Mouse (Mus musculus) forebrain, embryonic 11.5 days (tissue): ENCODE results near the gene Ptpn3. TPM values are rescaled to one million over a fixed set of nuclear protein-coding genes. Genes with fewer than 3 reads are reported as not detected.

Source experiments
- ATAC-seq: fragments of 200-750 bp; cut with Nextera tagmentation; replicated peaks from 2 replicates; pipeline ENCODE4 v1.8.0; 2017; ENCODE audit warnings: moderate TSS enrichment; ENCODE audit not compliant: low FRiP score
- DNase-seq: peaks from one replicate; pipeline ENCODE4 v3.0.0-alpha.2; 2017; ENCODE audit warnings: low spot score
- H3K27ac ChIP-seq: fragments of 300-500 bp; sonication (generic); 2 replicates; pipeline ENCODE4 v1.5.1; 2014; ENCODE audit warnings: low read depth, low read length
- H3K27me3 ChIP-seq: fragments of 300-500 bp; sonication (generic); 2 replicates; pipeline ENCODE4 v1.6.1; 2014; ENCODE audit warnings: mild to moderate bottlenecking, low read length, mixed read lengths; ENCODE audit not compliant: control insufficient read depth, insufficient read depth
- H3K36me3 ChIP-seq: fragments of 300-500 bp; sonication (generic); 2 replicates; pipeline ENCODE4 v1.6.1; 2014; ENCODE audit warnings: mild to moderate bottlenecking, low read length, moderate library complexity, mixed read lengths; ENCODE audit not compliant: control insufficient read depth, insufficient read depth
- H3K4me1 ChIP-seq: fragments of 300-500 bp; sonication (generic); replicated peaks from 2 replicates; pipeline ENCODE4 v1.6.1; 2014; ENCODE audit warnings: low read length, mixed read lengths; ENCODE audit not compliant: control insufficient read depth, insufficient read depth
- H3K4me2 ChIP-seq: fragments of 300-500 bp; sonication (generic); 2 replicates; pipeline ENCODE4 v1.6.1; 2014; ENCODE audit warnings: low read depth, mild to moderate bottlenecking, low read length, moderate library complexity, mixed read lengths; ENCODE audit not compliant: severe bottlenecking
- H3K4me3 ChIP-seq: fragments of 300-500 bp; sonication (generic); 2 replicates; pipeline ENCODE4 v1.5.1; 2014; ENCODE audit warnings: low read depth, low read length
- H3K9ac ChIP-seq: fragments of 300-500 bp; sonication (generic); 2 replicates; pipeline ENCODE4 v1.6.1; 2014; ENCODE audit warnings: low read length
- H3K9me3 ChIP-seq: fragments of 300-500 bp; sonication (generic); 2 replicates; pipeline ENCODE4 v1.6.1; 2016; ENCODE audit warnings: low read length, mixed read lengths; ENCODE audit not compliant: control insufficient read depth
- WGBS: fragments of 180-500 bp; shearing (Covaris S2); extraction: QIAGEN DNeasy Blood & Tissue Kit; methylation state at CpG from one replicate; pipeline ENCODE4 v1.1.7; 2014; 5-methylcytosine and 5-hydroxymethylcytosine counted together
- polyA plus RNA-seq: library from polyadenylated mRNA; unstranded; fragments of >200 nt; fragmentation: Nextera tagmentation; extraction: Ambion mirVana; gene quantifications from 2 replicates; pipeline ENCODE4 v1.2.1, GENCODE M21; 2014

Ptpn3 gene
- polyA plus RNA-seq, 1 experiment from 2014 or later: 0.81 TPM

- WGBS: 90% methylated on average over 1 of the region's 1 CpGs
- Histone ChIP-seq H3K4me1 (peaks cover 2% of the 10 kb centered on the region; the same call in 1 of the 2 replicates), H3K27ac (no peak overlapping the region; the same call in 1 of the 2 replicates), H3K9me3 (no peaks in the 10 kb centered on the region), H3K27me3 (no peaks in the 10 kb centered on the region), H3K4me3 (no peak overlapping the region), H3K36me3 (no peaks in the 10 kb centered on the region), H3K4me2 (no peak overlapping the region), H3K9ac (no peak overlapping the region)
- DNase-seq (no peak), ATAC-seq (no peak)
Measured at GRCm38 (mm10) chr4:57168277-57168676, 133.4 kb downstream of the Ptpn3 start.

- H3K4me3 ChIP-seq: no peak overlapping the region
- H3K4me1 ChIP-seq: peaks cover 7% of the 10 kb centered on the region; the same call in 1 of the 2 replicates
- H3K9me3 ChIP-seq: no peaks in the 10 kb centered on the region
- H3K27me3 ChIP-seq: no peaks in the 10 kb centered on the region
- H3K27ac ChIP-seq: no peak overlapping the region
- H3K9ac ChIP-seq: no peak overlapping the region
- no peaks in the 10 kb centered on the region for H3K36me3 ChIP-seq
- DNase-seq: no peak
- no peak for ATAC-seq
- WGBS: 56% methylated on average over 12 of the region's 12 CpGs
- H3K4me2 ChIP-seq: no peak overlapping the region
Measured at GRCm38 (mm10) chr4:57166922-57167870, 134.4 kb downstream of the Ptpn3 start.

GRCm38 (mm10) chr4:57165654-57166053 is 136.0 kb downstream of the Ptpn3 start:
- H3K4me1 ChIP-seq: peaks cover 7% of the 10 kb centered on the region; the same call in 1 of the 2 replicates
- DNase-seq (no peak), ATAC-seq (no peak)
- H3K4me3 ChIP-seq: no peak overlapping the region
- WGBS: 64% methylated on average over 3 of the region's 3 CpGs
- no peak overlapping the region for H3K4me2 ChIP-seq
- no peak overlapping the region for H3K9ac ChIP-seq
- H3K9me3 ChIP-seq: no peaks in the 10 kb centered on the region
- H3K27me3 ChIP-seq: no peaks in the 10 kb centered on the region
- no peaks in the 10 kb centered on the region for H3K36me3 ChIP-seq
- H3K27ac ChIP-seq: no peak overlapping the region

- ATAC-seq (no peak), DNase-seq (no peak)
- no peak overlapping the region for H3K4me2 ChIP-seq
- no peaks in the 10 kb centered on the region for H3K36me3 ChIP-seq
- WGBS: 93% methylated on average over 9 of the region's 9 CpGs
- H3K9me3 ChIP-seq: no peaks in the 10 kb centered on the region
- peaks cover 7% of the 10 kb centered on the region; the same call in 1 of the 2 replicates for H3K4me1 ChIP-seq
- no peak overlapping the region for H3K27ac ChIP-seq
- H3K9ac ChIP-seq: no peak overlapping the region
- H3K4me3 ChIP-seq: no peak overlapping the region
- no peaks in the 10 kb centered on the region for H3K27me3 ChIP-seq
Measured at GRCm38 (mm10) chr4:57164578-57165210, 136.9 kb downstream of the Ptpn3 start.

- no peak overlapping the region for H3K4me2 ChIP-seq
- H3K4me1 ChIP-seq: peaks cover 7% of the 10 kb centered on the region; the same call in 1 of the 2 replicates
- no peaks in the 10 kb centered on the region for H3K36me3 ChIP-seq
- no peak overlapping the region for H3K27ac ChIP-seq
- no peak overlapping the region for H3K4me3 ChIP-seq
- no peak overlapping the region for H3K9ac ChIP-seq
- DNase-seq (no peak), ATAC-seq (no peak)
- H3K27me3 ChIP-seq: no peaks in the 10 kb centered on the region
- H3K9me3 ChIP-seq: no peaks in the 10 kb centered on the region
- 22% methylated on average over 10 of the region's 10 CpGs for WGBS
Measured at GRCm38 (mm10) chr4:57162789-57163722, 138.6 kb downstream of the Ptpn3 start.

GRCm38 (mm10) chr4:57160571-57160970 is 141.1 kb downstream of the Ptpn3 start:
- Histone ChIP-seq H3K27ac (no peak overlapping the region), H3K36me3 (no peaks in the 10 kb centered on the region), H3K27me3 (no peaks in the 10 kb centered on the region), H3K4me3 (no peak overlapping the region), H3K9ac (no peak overlapping the region), H3K4me1 (peaks cover 7% of the 10 kb centered on the region; the same call in 1 of the 2 replicates), H3K4me2 (no peak overlapping the region), H3K9me3 (no peaks in the 10 kb centered on the region)
- no peak for DNase-seq
- no peak for ATAC-seq
- WGBS: 86% methylated on average over 7 of the region's 7 CpGs

GRCm38 (mm10) chr4:57156549-57157169 is 145.0 kb downstream of the Ptpn3 start:
- Histone ChIP-seq H3K36me3 (no peaks in the 10 kb centered on the region), H3K27ac (no peak overlapping the region), H3K9ac (no peak overlapping the region), H3K27me3 (no peaks in the 10 kb centered on the region), H3K9me3 (no peaks in the 10 kb centered on the region), H3K4me1 (peaks cover 6% of the 10 kb centered on the region; the same call in 1 of the 2 replicates), H3K4me2 (no peak overlapping the region), H3K4me3 (no peak overlapping the region)
- DNase-seq: no peak
- no peak for ATAC-seq
- 82% methylated on average over 8 of the region's 8 CpGs for WGBS
